Mouse (Mus musculus) liver, embryonic 14.5 days (tissue): Measurements from ENCODE around the gene Snx8.

Experiments
- CTCF ChIP-seq: IDR thresholded peaks from 2 replicates; pipeline ENCODE4 v1.5.1; 2016; ENCODE audit warnings: antibody characterized with exemption, low read depth, control low read depth
- EP300 ChIP-seq: IDR thresholded peaks from 2 replicates; pipeline ENCODE4 v1.6.1; 2016; ENCODE audit warnings: antibody characterized with exemption, low read depth

- no peak for TF ChIP-seq CTCF
- TF ChIP-seq EP300: no peak
Observed at GRCm38 (mm10) chr5:140350731-140351497, 38.1 kb downstream of the Snx8 start.
